Mouse (Mus musculus) MEL (cell line): ENCODE measurements around the gene Vav3. TPM values are rescaled to one million over a fixed set of nuclear protein-coding genes. Genes with fewer than 3 reads are reported as not detected.

Source experiments
- DNase-seq: peaks from one replicate; pipeline ENCODE4 v3.0.0; 2011; ENCODE audit warnings: low read depth, low spot score
- H3K27ac ChIP-seq: 2 replicates; pipeline ENCODE4 v1.5.1; 2012; ENCODE audit warnings: low read depth, mild to moderate bottlenecking, control low read depth, low read length, moderate library complexity; ENCODE audit not compliant: control insufficient read depth
- H3K27me3 ChIP-seq, 2 experiments: fragments of 150-350 bp in 1 of 2; sonication (generic) in 1 of 2; 2 replicates each; pipeline ENCODE4 v1.6.1; 2012; ENCODE audit warnings: low read length in 2 of 2, mild to moderate bottlenecking in 2 of 2, improper control_type of control experiment in 1 of 2, moderate library complexity in 1 of 2; ENCODE audit not compliant: insufficient read depth in 2 of 2, control insufficient read depth in 1 of 2
- H3K36me3 ChIP-seq, 2 experiments: 2 replicates each; pipeline ENCODE4 v1.6.1; 2012 to 2014; ENCODE audit warnings: low read length in 2 of 2, improper control_type of control experiment in 1 of 2, inconsistent platforms in 1 of 2, mild to moderate bottlenecking in 1 of 2; ENCODE audit not compliant: insufficient read depth in 2 of 2, control insufficient read depth in 1 of 2
- H3K4me1 ChIP-seq, 2 experiments: fragments of 150-350 bp in 1 of 2; sonication (generic) in 1 of 2; 2 replicates each; pipeline ENCODE4 v1.6.1; 2012; ENCODE audit warnings: low read length in 2 of 2, improper control_type of control experiment in 1 of 2, mild to moderate bottlenecking in 1 of 2; ENCODE audit not compliant: insufficient read depth in 2 of 2, control insufficient read depth in 1 of 2
- H3K4me3 ChIP-seq, 2 experiments: fragments of 150-350 bp in 1 of 2; sonication (generic) in 1 of 2; 2 replicates each; pipeline ENCODE4 v1.5.1; 2012; ENCODE audit warnings: low read depth in 2 of 2, low read length in 2 of 2, mild to moderate bottlenecking in 2 of 2, moderate library complexity in 2 of 2, control low read depth in 1 of 2, improper control_type of control experiment in 1 of 2; ENCODE audit not compliant: control insufficient read depth in 1 of 2, insufficient read depth in 1 of 2
- H3K79me2 ChIP-seq: 2 replicates; pipeline ENCODE4 v1.6.1; 2012; ENCODE audit warnings: mild to moderate bottlenecking, low read length, moderate library complexity; ENCODE audit not compliant: control insufficient read depth, poor library complexity, insufficient read depth
- H3K9ac ChIP-seq: 2 replicates; pipeline ENCODE4 v1.6.1; 2012; ENCODE audit warnings: low read depth, mild to moderate bottlenecking, control low read depth, low read length, moderate library complexity; ENCODE audit not compliant: control insufficient read depth, poor library complexity, severe bottlenecking
- H3K9me3 ChIP-seq: fragments of 150-350 bp; sonication (generic); replicated peaks from 2 replicates; pipeline ENCODE4 v1.6.1; 2012; ENCODE audit warnings: mild to moderate bottlenecking, low read length, improper control_type of control experiment, moderate library complexity; ENCODE audit not compliant: insufficient read depth
- CHD2 ChIP-seq: IDR thresholded peaks from 2 replicates; pipeline ENCODE4 v1.6.1; 2011; ENCODE audit warnings: low read length, improper control_type of control experiment
- ELF1 ChIP-seq: IDR thresholded peaks from 2 replicates; pipeline ENCODE4 v1.6.1; 2014; ENCODE audit warnings: low read depth, mild to moderate bottlenecking, inconsistent platforms, low read length, improper control_type of control experiment, moderate library complexity
- EP300 ChIP-seq, 2 experiments: IDR thresholded peaks; 2 replicates each; pipeline ENCODE4 v1.6.1; 2011; ENCODE audit warnings: improper control_type of control experiment in 2 of 2, low read length in 2 of 2, low read depth in 1 of 2, mild to moderate bottlenecking in 1 of 2
- GABPA ChIP-seq: IDR thresholded peaks from 2 replicates; pipeline ENCODE4 v1.6.1; 2012; ENCODE audit warnings: low read depth, mild to moderate bottlenecking, inconsistent platforms, low read length, improper control_type of control experiment, moderate library complexity
- KAT2A ChIP-seq: conservative IDR thresholded peaks from 2 replicates; pipeline ENCODE4 v1.6.1; 2012; ENCODE audit warnings: low read depth, low read length, improper control_type of control experiment, inconsistent platforms
- MAFK ChIP-seq: IDR thresholded peaks from 2 replicates; pipeline ENCODE4 v1.6.1; 2011; ENCODE audit warnings: low read depth, mild to moderate bottlenecking, low read length, improper control_type of control experiment, borderline replicate concordance
- MAX ChIP-seq: IDR thresholded peaks from 2 replicates; pipeline ENCODE4 v1.6.1; 2011; ENCODE audit warnings: low read length, improper control_type of control experiment
- MAZ ChIP-seq: IDR thresholded peaks from 2 replicates; pipeline ENCODE4 v1.6.1; 2012; ENCODE audit warnings: low read depth, mild to moderate bottlenecking, inconsistent platforms, low read length, improper control_type of control experiment
- MXI1 ChIP-seq: IDR thresholded peaks from 2 replicates; pipeline ENCODE4 v1.6.1; 2011; ENCODE audit warnings: mild to moderate bottlenecking, low read depth, low read length, improper control_type of control experiment
- NRF1 ChIP-seq: IDR thresholded peaks from 2 replicates; pipeline ENCODE4 v1.6.1; 2014; ENCODE audit warnings: low read depth, mild to moderate bottlenecking, inconsistent platforms, low read length, improper control_type of control experiment, moderate library complexity; ENCODE audit not compliant: poor library complexity, insufficient read depth, severe bottlenecking
- POLR2AphosphoS2 ChIP-seq: IDR thresholded peaks from 2 replicates; pipeline ENCODE4 v1.6.1; 2011; ENCODE audit warnings: low read length, improper control_type of control experiment
- POLR2AphosphoS5 ChIP-seq: IDR thresholded peaks from 2 replicates; pipeline ENCODE4 v1.6.1; 2012; ENCODE audit warnings: low read depth, borderline replicate concordance, mild to moderate bottlenecking, inconsistent platforms, low read length, moderate library complexity, mixed read lengths
- SIN3A ChIP-seq: IDR thresholded peaks from 2 replicates; pipeline ENCODE4 v1.6.1; 2012; ENCODE audit warnings: low read length, improper control_type of control experiment, inconsistent platforms
- SMC3 ChIP-seq: IDR thresholded peaks from 2 replicates; pipeline ENCODE4 v1.6.1; 2011; ENCODE audit warnings: low read depth, low read length, improper control_type of control experiment
- TAL1 ChIP-seq: IDR thresholded peaks from 2 replicates; pipeline ENCODE4 v1.6.1; 2012; ENCODE audit warnings: mild to moderate bottlenecking, inconsistent platforms, low read length, moderate library complexity, mixed read lengths
- ZC3H11A ChIP-seq: IDR thresholded peaks from 2 replicates; pipeline ENCODE4 v1.6.1; 2012; ENCODE audit warnings: low read depth, mild to moderate bottlenecking, inconsistent platforms, low read length, improper control_type of control experiment
- ZMIZ1 ChIP-seq: IDR thresholded peaks from 2 replicates; pipeline ENCODE4 v1.6.1; 2012; ENCODE audit warnings: low read depth, mild to moderate bottlenecking, inconsistent platforms, low read length, improper control_type of control experiment, moderate library complexity
- ZNF384 ChIP-seq: IDR thresholded peaks from 2 replicates; pipeline ENCODE4 v1.6.1; 2012; ENCODE audit warnings: low read depth, mild to moderate bottlenecking, inconsistent platforms, low read length, improper control_type of control experiment
- polyA plus RNA-seq, 2 experiments: library from polyadenylated mRNA; stranded (reverse) in 1 of 2; unstranded in 1 of 2; fragments of >175 nt in 1 of 2; fragments of >200 nt in 1 of 2; gene quantifications; 2 replicates each; pipeline versions ENCODE4 v1.2.1 to v1.2.4; 2012; ENCODE audit warnings: low replicate concordance in 2 of 2, low read depth in 1 of 2; ENCODE audit not compliant: insufficient read length in 2 of 2, insufficient read depth in 1 of 2, missing spikeins in 1 of 2
- total RNA-seq: library from RNA; depleted of rRNA; stranded (reverse); fragments of 300-350 nt; gene quantifications from 2 replicates; pipeline ENCODE4 v1.2.3, GENCODE M21; 2012

The Vav3 gene
- total and polyA plus RNA-seq, 3 experiments = not detected

- no peaks in the 10 kb centered on the region for H3K79me2 ChIP-seq
- no peaks in the 10 kb centered on the region for H3K9me3 ChIP-seq
- no peak for TF ChIP-seq MXI1
- no peak for TF ChIP-seq SIN3A
- no peak for TF ChIP-seq MAZ
- TF ChIP-seq POLR2AphosphoS2 = no peak
- no peak for TF ChIP-seq NRF1
- TF ChIP-seq MAFK = no peak
- no peak for TF ChIP-seq CHD2
- no peak for TF ChIP-seq EP300 (IDR thresholded peaks at IDR 0.05; ENCODE audit: low read depth in 1 of 2, low read length in 2 of 2)
- TF ChIP-seq KAT2A = no peak
- TF ChIP-seq, all 39 proteins: peak for 0
- H3K36me3 ChIP-seq = no peaks in the 10 kb centered on the region
- DNase-seq = no peak
- H3K4me1 ChIP-seq = no peaks in the 10 kb centered on the region
- H3K27me3 ChIP-seq = no peaks in the 10 kb centered on the region
- no peak overlapping the region for H3K4me3 ChIP-seq
- no peak overlapping the region for H3K9ac ChIP-seq
- H3K27ac ChIP-seq = no peak overlapping the region
Measured at GRCm38 (mm10) chr3:109654386-109654785, 313.9 kb downstream of the Vav3 start.

- Histone ChIP-seq H3K9ac (no peak overlapping the region), H3K79me2 (no peaks in the 10 kb centered on the region), H3K27ac (no peak overlapping the region), H3K4me1 (no peaks in the 10 kb centered on the region), H3K27me3 (no peaks in the 10 kb centered on the region), H3K9me3 (no peaks in the 10 kb centered on the region), H3K4me3 (no peak overlapping the region), H3K36me3 (no peaks in the 10 kb centered on the region)
- no peak for DNase-seq
- TF ChIP-seq POLR2AphosphoS5 (no peak), GABPA (no peak), SMC3 (no peak), ELF1 (no peak), TAL1 (no peak), MXI1 (no peak), ZNF384 (no peak), EP300 (IDR thresholded peaks at IDR 0.05; ENCODE audit: low read depth in 1 of 2, low read length in 2 of 2) (no peak), NRF1 (no peak), ZMIZ1 (no peak), POLR2AphosphoS2 (no peak), MAX (no peak), ZC3H11A (no peak)
Measured at GRCm38 (mm10) chr3:109671716-109672115, 331.3 kb downstream of the Vav3 start.
